Mouse (Mus musculus): ENCODE results near the gene Sphk1. TPM values are rescaled to one million over a fixed set of nuclear protein-coding genes. Genes with fewer than 3 reads are reported as not detected.
A peak's percentile ranks its signal among the peaks of the same experiment; 100 is the strongest.

The Sphk1 gene
- total RNA-seq, 2 experiments from 2014 or later: 1.6 to 1.9 TPM

DNA sequence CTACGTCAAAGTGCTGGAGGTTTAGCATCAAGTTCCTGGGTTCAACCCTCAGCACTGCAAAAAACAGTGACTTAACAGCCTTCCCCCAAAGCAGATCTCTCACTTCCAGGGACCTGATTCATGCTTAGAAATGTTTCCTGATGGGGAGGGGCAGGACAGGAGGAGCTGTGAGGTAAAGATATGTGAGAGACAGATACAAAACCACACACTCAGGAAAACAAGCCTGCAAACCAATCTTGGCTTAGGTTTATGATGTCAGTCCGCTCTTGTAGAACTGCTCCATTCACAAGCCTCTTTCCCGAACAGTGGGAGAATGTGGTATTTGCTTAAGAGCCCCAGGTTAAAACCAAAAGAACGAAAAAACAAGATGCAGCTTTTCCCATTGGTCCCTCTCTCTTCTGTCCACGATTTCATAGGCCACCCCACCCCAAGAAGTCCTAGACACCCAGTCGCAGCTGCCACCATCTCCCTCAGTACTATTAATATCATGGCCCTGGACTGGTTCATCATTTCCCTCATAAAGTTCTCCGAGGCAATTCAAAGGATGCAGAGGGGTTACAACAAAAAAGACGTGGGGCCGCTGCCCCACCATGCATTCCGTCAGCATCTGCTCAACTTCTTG, 49.4 kb downstream of the Sphk1 start:
- peak overlapping the region; percentile 92 for H3K27ac ChIP-seq
- peak overlapping the region; percentile 89 for H3K4me3 ChIP-seq
- TF ChIP-seq CTCF (conservative IDR thresholded peaks at IDR 0.05): no peak
- no peak for DNase-seq (ENCODE audit: low spot score in 2 of 2)

DNA sequence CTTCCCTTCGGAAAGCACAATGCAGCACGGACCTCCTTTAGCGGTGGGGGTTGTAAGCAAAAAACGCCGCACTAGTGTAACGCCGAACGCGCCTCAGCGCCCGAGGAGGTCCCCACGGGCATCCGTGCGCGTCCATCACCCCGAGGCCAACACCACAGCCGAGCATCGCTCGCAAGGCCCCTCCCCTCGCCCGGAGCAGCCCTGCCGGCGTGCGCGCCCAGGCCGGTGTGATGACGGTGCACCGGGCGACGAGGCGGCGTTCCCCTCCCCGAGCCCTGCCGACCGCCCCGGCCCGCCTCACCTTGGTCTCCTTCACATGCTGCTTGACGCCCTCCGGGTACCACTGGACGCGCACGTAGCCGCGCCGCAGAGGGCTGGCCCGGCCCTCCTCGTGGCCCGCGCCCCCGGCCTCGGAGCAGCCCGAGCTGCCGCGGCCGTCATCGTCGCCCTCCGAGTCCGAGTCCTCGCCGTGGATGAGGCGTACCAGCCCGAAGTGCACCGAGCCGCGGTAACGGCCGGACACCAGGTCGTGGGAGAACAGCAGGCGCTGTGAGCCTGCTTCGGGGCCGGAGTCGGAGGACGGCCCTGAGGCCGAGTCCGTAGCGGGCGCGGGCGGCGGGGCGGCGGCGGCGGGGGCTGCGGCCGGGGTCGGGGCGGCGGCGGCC, 50.1 kb downstream of the Sphk1 start:
- peak in 1 of 2 experiments; percentile 50 for DNase-seq (ENCODE audit: low spot score in 2 of 2)
- H3K27ac ChIP-seq: peak overlapping the region; percentile 92
- no peak for TF ChIP-seq CTCF (conservative IDR thresholded peaks at IDR 0.05)
- H3K4me3 ChIP-seq: peak overlapping the region; percentile 89

DNA sequence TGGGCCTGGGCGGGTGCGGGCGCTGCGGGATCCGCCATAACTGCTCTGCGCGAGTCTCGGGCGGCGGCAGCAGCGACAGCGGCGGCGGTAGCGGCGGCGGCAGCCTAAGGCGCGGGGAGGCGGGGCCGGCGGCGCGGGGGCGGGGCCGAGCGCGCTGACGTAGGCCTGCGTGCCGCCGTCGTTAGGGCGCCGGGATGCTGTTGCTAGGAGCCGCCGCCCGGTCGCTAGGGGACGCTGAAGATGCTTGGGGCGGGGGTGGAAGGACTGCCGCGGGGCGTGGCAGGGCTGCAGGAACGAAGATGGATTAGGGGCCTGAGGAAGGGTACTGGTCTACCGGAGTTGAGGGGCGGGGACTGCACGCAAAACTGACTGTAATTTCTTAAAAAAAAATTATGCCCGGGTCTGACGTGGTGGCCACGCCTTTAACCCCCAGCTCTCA, 50.7 kb downstream of the Sphk1 start, which contains the start of gene Ube2o:
Ube2o (minus strand) TSS at position 72 of the 439 bp plus-strand sequence.
- H3K27ac ChIP-seq: peak within 1 kb of the TSS; percentile 92

DNA sequence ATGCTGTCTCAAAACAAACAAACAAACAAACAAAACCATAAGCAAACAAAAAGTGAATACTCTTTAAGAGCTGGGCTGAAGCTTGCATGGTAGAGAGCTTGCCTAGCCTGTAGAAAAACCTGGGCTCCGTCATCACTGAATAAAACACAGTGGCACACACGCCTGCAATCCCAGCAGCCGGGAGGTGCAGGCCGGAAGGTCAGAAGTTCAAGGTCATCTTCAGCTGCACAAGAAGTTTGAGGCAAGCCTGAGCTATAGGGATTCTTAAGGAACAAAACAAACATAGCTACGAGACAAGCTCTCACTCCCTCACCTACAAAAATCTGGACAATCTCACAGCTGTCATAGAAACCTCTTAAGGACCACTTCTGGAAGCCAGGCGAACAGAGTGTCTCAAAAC, 55.0 kb downstream of the Sphk1 start:
- H3K27ac ChIP-seq: no peak overlapping the region
- H3K4me3 ChIP-seq: no peak overlapping the region
- TF ChIP-seq CTCF (conservative IDR thresholded peaks at IDR 0.05): no peak
- no peak for DNase-seq (ENCODE audit: low spot score in 2 of 2)

More for the DNA sequence above, 50.7 kb downstream of the Sphk1 start, which contains the start of gene Ube2o:
- peak within 1 kb of the TSS; percentile 89 for H3K4me3 ChIP-seq
- peak; percentile 71 for TF ChIP-seq CTCF (conservative IDR thresholded peaks at IDR 0.05)
- peak; percentile 86 to 89 for DNase-seq (ENCODE audit: low spot score in 2 of 2)

Other genes with a start within 250 kb of the Sphk1 start
- gene Galr2, start 250.0 kb upstream of the Sphk1 start, total RNA-seq (2021): not detected
- gene Exoc7, start 223.7 kb upstream of the Sphk1 start, total RNA-seq (2021): 10 to 100 TPM; 83.2 to 94.8 TPM
- 1 to 10 TPM; 4.3 to 5.9 TPM for gene Foxj1, start 195.5 kb upstream of the Sphk1 start, total RNA-seq (2021)
- gene Rnf157, start 117.9 kb upstream of the Sphk1 start, total RNA-seq (2021): 100 to 1,000 TPM; 227 to 236 TPM
- 10 to 100 TPM; 32.5 to 41.9 TPM for gene Ubald2, start 96.8 kb upstream of the Sphk1 start, total RNA-seq (2021)
- under 1 TPM in 1 of 2 experiments, not detected in 1; 0.17 TPM for gene Qrich2, start 64.7 kb upstream of the Sphk1 start, total RNA-seq (2021)
- gene Prpsap1, start 36.7 kb upstream of the Sphk1 start, total RNA-seq (2021): 10 to 100 TPM; 84.2 to 98.5 TPM
- 100 to 1,000 TPM in 1 of 2 experiments, 10 to 100 TPM in 1; 93.7 to 101 TPM for gene Ube2o, start 50.5 kb downstream of the Sphk1 start, total RNA-seq (2021)
- 1 to 10 TPM in 1 of 2 experiments, under 1 TPM in 1; 0.27 to 1.2 TPM for gene Aanat, start 55.5 kb downstream of the Sphk1 start, total RNA-seq (2021)
- gene Rhbdf2, start 96.1 kb downstream of the Sphk1 start, total RNA-seq (2021): 1 to 10 TPM; 1.4 to 1.6 TPM
- 1 to 10 TPM; 5.6 to 5.7 TPM for gene Prcd, start 122.6 kb downstream of the Sphk1 start, total RNA-seq (2021)
- gene Cygb, start 123.4 kb downstream of the Sphk1 start, total RNA-seq (2021): 10 to 100 TPM; 71.9 to 73.5 TPM
- gene St6galnac1, start 244.6 kb downstream of the Sphk1 start, total RNA-seq (2021): not detected

Data from layer of hippocampus, adult 2 months (tissue).